Mouse (Mus musculus): Measurements from ENCODE around the gene Kbtbd4. TPM values are rescaled to one million over a fixed set of nuclear protein-coding genes. Genes with fewer than 3 reads are reported as not detected.
A peak's percentile ranks its signal among the peaks of the same experiment; 100 is the strongest.

The Kbtbd4 gene
- polyA plus RNA-seq, 1 experiment from 2014 or later = 63.6 TPM

- no peaks in the 10 kb centered on the region for H3K27me3 ChIP-seq (ENCODE audit: low read depth, poor library complexity, severe bottlenecking)
- no peak overlapping the region for H3K27ac ChIP-seq
- peaks cover 52% of the 10 kb centered on the region for H3K36me3 ChIP-seq
- H3K9me3 ChIP-seq (replicated peaks) = no peaks in the 10 kb centered on the region
- no peak for DNase-seq (ENCODE audit: low spot score)
- 87% methylated on average over 1 of the region's 1 CpGs for WGBS
- no peak overlapping the region for H3K4me3 ChIP-seq
- H3K4me1 ChIP-seq = peaks cover 29% of the 10 kb centered on the region
Measured at GRCm38 (mm10) chr2:90915516-90915915, 11.0 kb downstream of the Kbtbd4 start.

GRCm38 (mm10) chr2:90916560-90917232 is 12.2 kb downstream of the Kbtbd4 start:
- peak overlapping the region; percentile 81 for H3K4me3 ChIP-seq
- H3K9me3 ChIP-seq (replicated peaks) = no peaks in the 10 kb centered on the region
- peaks cover 40% of the 10 kb centered on the region for H3K36me3 ChIP-seq
- H3K4me1 ChIP-seq = peaks cover 29% of the 10 kb centered on the region
- H3K27ac ChIP-seq = peak overlapping the region; percentile 95
- H3K27me3 ChIP-seq (ENCODE audit: low read depth, poor library complexity, severe bottlenecking) = no peaks in the 10 kb centered on the region
- no peak for DNase-seq (ENCODE audit: low spot score)
- whole genome bisulfite sequencing = 38% methylated on average over 7 of the region's 7 CpGs

GRCm38 (mm10) chr2:90917233-90917998 is 12.9 kb downstream of the Kbtbd4 start:
- DNase-seq (ENCODE audit: low spot score) = peak; percentile 84
- Histone ChIP-seq H3K4me3 (peak overlapping the region; percentile 81), H3K9me3 (replicated peaks) (no peaks in the 10 kb centered on the region), H3K27ac (peak overlapping the region; percentile 95), H3K27me3 (ENCODE audit: low read depth, poor library complexity, severe bottlenecking) (no peaks in the 10 kb centered on the region), H3K4me1 (peaks cover 29% of the 10 kb centered on the region), H3K36me3 (peaks cover 35% of the 10 kb centered on the region)
- under 1% methylated on average over 73 of the region's 73 CpGs for WGBS

- peak overlapping the region; percentile 95 for H3K27ac ChIP-seq
- WGBS = 12% methylated on average over 16 of the region's 16 CpGs
- no peaks in the 10 kb centered on the region for H3K9me3 ChIP-seq (replicated peaks)
- H3K4me3 ChIP-seq = peak overlapping the region; percentile 81
- no peak for DNase-seq (ENCODE audit: low spot score)
- peaks cover 27% of the 10 kb centered on the region for H3K36me3 ChIP-seq
- H3K27me3 ChIP-seq (ENCODE audit: low read depth, poor library complexity, severe bottlenecking) = no peaks in the 10 kb centered on the region
- peaks cover 29% of the 10 kb centered on the region for H3K4me1 ChIP-seq
Measured at GRCm38 (mm10) chr2:90917999-90918698, 13.6 kb downstream of the Kbtbd4 start.

- 94% methylated on average over 1 of the region's 1 CpGs for WGBS
- Histone ChIP-seq H3K27me3 (ENCODE audit: low read depth, poor library complexity, severe bottlenecking) (no peaks in the 10 kb centered on the region), H3K9me3 (replicated peaks) (no peaks in the 10 kb centered on the region)
Measured at GRCm38 (mm10) chr2:90921178-90921577, 16.6 kb downstream of the Kbtbd4 start.

GRCm38 (mm10) chr2:90922636-90923035 is 18.1 kb downstream of the Kbtbd4 start:
- Histone ChIP-seq H3K4me3 (no peak overlapping the region), H3K4me1 (peaks cover 7% of the 10 kb centered on the region)
- WGBS = 84% methylated on average over 2 of the region's 2 CpGs

More at GRCm38 (mm10) chr2:90921178-90921577, 16.6 kb downstream of the Kbtbd4 start:
- no peak overlapping the region for H3K4me3 ChIP-seq
- peaks cover 20% of the 10 kb centered on the region for H3K4me1 ChIP-seq
- H3K36me3 ChIP-seq = no peaks in the 10 kb centered on the region
- no peak overlapping the region for H3K27ac ChIP-seq
- DNase-seq (ENCODE audit: low spot score) = no peak

GRCm38 (mm10) chr2:90928566-90928965 is 24.0 kb downstream of the Kbtbd4 start:
- Histone ChIP-seq H3K4me1 (no peaks in the 10 kb centered on the region), H3K9me3 (replicated peaks) (no peaks in the 10 kb centered on the region), H3K27ac (no peak overlapping the region), H3K36me3 (no peaks in the 10 kb centered on the region), H3K27me3 (ENCODE audit: low read depth, poor library complexity, severe bottlenecking) (0 out of 2 replicates have a peak, but pooled peaks cover 4% of the 10 kb centered on the region), H3K4me3 (no peak overlapping the region)
- 87% methylated on average over 13 of the region's 13 CpGs for WGBS
- DNase-seq (ENCODE audit: low spot score) = no peak

More at GRCm38 (mm10) chr2:90922636-90923035, 18.1 kb downstream of the Kbtbd4 start:
- Histone ChIP-seq H3K9me3 (replicated peaks) (no peaks in the 10 kb centered on the region), H3K27ac (no peak overlapping the region), H3K27me3 (ENCODE audit: low read depth, poor library complexity, severe bottlenecking) (no peaks in the 10 kb centered on the region), H3K36me3 (no peaks in the 10 kb centered on the region)
- DNase-seq (ENCODE audit: low spot score) = no peak

GRCm38 (mm10) chr2:90931829-90932228 is 27.3 kb downstream of the Kbtbd4 start:
- no peaks in the 10 kb centered on the region for H3K36me3 ChIP-seq
- DNase-seq (ENCODE audit: low spot score) = no peak
- H3K27ac ChIP-seq = no peak overlapping the region
- H3K9me3 ChIP-seq (replicated peaks) = no peaks in the 10 kb centered on the region
- no peak overlapping the region for H3K4me3 ChIP-seq
- H3K4me1 ChIP-seq = no peaks in the 10 kb centered on the region
- WGBS = 78% methylated on average over 8 of the region's 8 CpGs
- H3K27me3 ChIP-seq (ENCODE audit: low read depth, poor library complexity, severe bottlenecking) = 0 out of 2 replicates have a peak, but pooled peaks cover 4% of the 10 kb centered on the region

- no peak for DNase-seq (ENCODE audit: low spot score)
- H3K9me3 ChIP-seq (replicated peaks) = no peaks in the 10 kb centered on the region
- H3K4me3 ChIP-seq = no peak overlapping the region
- no peaks in the 10 kb centered on the region for H3K4me1 ChIP-seq
- WGBS = 72% methylated on average over 2 of the region's 2 CpGs
- no peak overlapping the region for H3K27ac ChIP-seq
- H3K36me3 ChIP-seq = no peaks in the 10 kb centered on the region
- H3K27me3 ChIP-seq (ENCODE audit: low read depth, poor library complexity, severe bottlenecking) = 0 out of 2 replicates have a peak, but pooled peaks cover 4% of the 10 kb centered on the region
Measured at GRCm38 (mm10) chr2:90932273-90932672, 27.7 kb downstream of the Kbtbd4 start.

GRCm38 (mm10) chr2:90938362-90938761 is 33.8 kb downstream of the Kbtbd4 start:
- no peak for DNase-seq (ENCODE audit: low spot score)
- Histone ChIP-seq H3K27me3 (ENCODE audit: low read depth, poor library complexity, severe bottlenecking) (no peaks in the 10 kb centered on the region), H3K4me1 (peaks cover 18% of the 10 kb centered on the region), H3K4me3 (no peak overlapping the region), H3K9me3 (replicated peaks) (no peaks in the 10 kb centered on the region), H3K36me3 (peaks cover 12% of the 10 kb centered on the region; the same call in 1 of the 2 replicates), H3K27ac (no peak overlapping the region)
- WGBS = 75% methylated on average over 3 of the region's 3 CpGs

- Histone ChIP-seq H3K27me3 (ENCODE audit: low read depth, poor library complexity, severe bottlenecking) (no peaks in the 10 kb centered on the region), H3K36me3 (peaks cover 14% of the 10 kb centered on the region; the same call in 1 of the 2 replicates), H3K4me1 (peaks cover 18% of the 10 kb centered on the region), H3K27ac (peak overlapping the region; percentile 98), H3K4me3 (peak overlapping the region; percentile 99), H3K9me3 (replicated peaks) (no peaks in the 10 kb centered on the region)
- 55% methylated on average over 8 of the region's 8 CpGs for WGBS
- no peak for DNase-seq (ENCODE audit: low spot score)
Measured at GRCm38 (mm10) chr2:90939750-90940149, 35.2 kb downstream of the Kbtbd4 start.

- under 1% methylated on average over 102 of the region's 113 CpGs for WGBS
- Histone ChIP-seq H3K27ac (peak within 1 kb of the TSS; percentile 98), H3K4me1 (peaks cover 18% of the 10 kb centered on the region), H3K9me3 (replicated peaks) (no peaks in the 10 kb centered on the region), H3K36me3 (peaks cover 14% of the 10 kb centered on the region; the same call in 1 of the 2 replicates), H3K4me3 (peak within 1 kb of the TSS; percentile 99), H3K27me3 (ENCODE audit: low read depth, poor library complexity, severe bottlenecking) (no peaks in the 10 kb centered on the region)
- DNase-seq (ENCODE audit: low spot score) = peak; percentile 90
Measured at GRCm38 (mm10) chr2:90940233-90941229, 36.0 kb downstream of the Kbtbd4 start, which contains the start of gene Celf1. Gene Celf1 (plus strand): TSS chr2:90940382.

Data from limb, embryonic 10.5 days (tissue).